Mouse (Mus musculus) E14TG2a.4 (cell line): ENCODE data around the gene Rps8.

Experiments
- H3K27me3 ChIP-seq: 2 replicates; pipeline ENCODE4 v1.6.1; 2014; ENCODE audit warnings: low read length, control low read depth; ENCODE audit not compliant: insufficient read depth
- H3K36me3 ChIP-seq: 2 replicates; pipeline ENCODE4 v1.6.1; 2014; ENCODE audit warnings: low read length, control low read depth; ENCODE audit not compliant: insufficient read depth
- H3K4me1 ChIP-seq: replicated peaks from 2 replicates; pipeline ENCODE4 v1.6.1; 2014; ENCODE audit warnings: low read depth, low read length, control low read depth
- H3K4me3 ChIP-seq: replicated peaks from 2 replicates; pipeline ENCODE4 v1.5.1; 2014; ENCODE audit warnings: mild to moderate bottlenecking, low read length
- H3K9me3 ChIP-seq: 2 replicates; pipeline ENCODE4 v1.6.1; 2014; ENCODE audit warnings: low read length, control low read depth
- CTCF ChIP-seq: conservative IDR thresholded peaks from 2 replicates; pipeline ENCODE4 v1.5.1; 2014; ENCODE audit warnings: low read length
- NANOG ChIP-seq: IDR thresholded peaks from 2 replicates; pipeline ENCODE4 v1.6.1; 2014; ENCODE audit warnings: borderline replicate concordance, low read length, mixed read lengths
- POU5F1 ChIP-seq: IDR thresholded peaks from 2 replicates; pipeline ENCODE4 v1.6.1; 2014; ENCODE audit warnings: low read length, borderline replicate concordance

The Rps8 gene

GRCm38 (mm10) chr4:117110985-117111384, 45.1 kb downstream of the Rps8 start:
- Histone ChIP-seq H3K4me3 (no peak overlapping the region; the same call in 1 of the 2 replicates), H3K36me3 (peaks cover 98% of the 10 kb centered on the region), H3K9me3 (no peaks in the 10 kb centered on the region), H3K27me3 (no peaks in the 10 kb centered on the region), H3K4me1 (peaks cover 68% of the 10 kb centered on the region)
- TF ChIP-seq CTCF (no peak), POU5F1 (no peak), NANOG (no peak)

GRCm38 (mm10) chr4:117110249-117110648, 45.8 kb downstream of the Rps8 start:
- Histone ChIP-seq H3K4me1 (peaks cover 75% of the 10 kb centered on the region), H3K36me3 (peaks cover 98% of the 10 kb centered on the region), H3K9me3 (no peaks in the 10 kb centered on the region), H3K27me3 (no peaks in the 10 kb centered on the region), H3K4me3 (peak overlapping the region; percentile 73)
- TF ChIP-seq NANOG, result no peak
- TF ChIP-seq CTCF, result no peak
- no peak for TF ChIP-seq POU5F1

GRCm38 (mm10) chr4:117109330-117109729, 46.7 kb downstream of the Rps8 start:
- peaks cover 98% of the 10 kb centered on the region for H3K36me3 ChIP-seq
- TF ChIP-seq NANOG, result no peak
- no peak for TF ChIP-seq CTCF
- TF ChIP-seq POU5F1, result no peak
- no peaks in the 10 kb centered on the region for H3K9me3 ChIP-seq
- H3K4me3 ChIP-seq, result peak overlapping the region; percentile 73
- H3K27me3 ChIP-seq, result no peaks in the 10 kb centered on the region
- peaks cover 79% of the 10 kb centered on the region for H3K4me1 ChIP-seq

DNA sequence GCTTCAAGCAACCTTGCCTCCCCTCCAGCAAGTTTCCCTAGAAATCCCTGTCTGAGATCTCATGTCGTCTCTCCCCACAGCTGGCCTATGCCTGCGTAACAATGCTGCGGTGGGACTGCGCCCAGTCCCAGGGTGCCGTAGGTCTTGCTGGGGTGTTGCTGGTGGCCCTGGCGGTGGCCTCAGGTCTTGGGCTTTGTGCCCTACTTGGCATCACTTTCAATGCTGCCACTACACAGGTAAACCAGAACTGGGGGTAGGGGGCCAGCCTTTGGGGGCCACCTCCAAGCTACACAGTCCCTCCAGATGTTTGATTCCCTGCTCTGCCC, 47.6 kb downstream of the Rps8 start:
- Histone ChIP-seq H3K4me1 (peaks cover 80% of the 10 kb centered on the region), H3K27me3 (no peaks in the 10 kb centered on the region), H3K36me3 (peaks cover 98% of the 10 kb centered on the region), H3K9me3 (no peaks in the 10 kb centered on the region), H3K4me3 (peak overlapping the region; percentile 73)
- no peak for TF ChIP-seq POU5F1
- no peak for TF ChIP-seq NANOG
- no peak for TF ChIP-seq CTCF

GRCm38 (mm10) chr4:117107813-117108523, 48.1 kb downstream of the Rps8 start:
- Histone ChIP-seq H3K9me3 (no peaks in the 10 kb centered on the region), H3K4me1 (peaks cover 80% of the 10 kb centered on the region), H3K27me3 (no peaks in the 10 kb centered on the region), H3K36me3 (peaks cover 98% of the 10 kb centered on the region), H3K4me3 (peak overlapping the region; percentile 73)
- TF ChIP-seq POU5F1 (no peak), NANOG (no peak), CTCF (no peak)

GRCm38 (mm10) chr4:117105127-117105526, 50.9 kb downstream of the Rps8 start:
- H3K36me3 ChIP-seq, result peaks cover 100% of the 10 kb centered on the region
- peak overlapping the region; percentile 52 for H3K4me3 ChIP-seq
- no peak for TF ChIP-seq CTCF
- TF ChIP-seq POU5F1, result no peak
- no peak for TF ChIP-seq NANOG
- H3K27me3 ChIP-seq, result no peaks in the 10 kb centered on the region
- H3K9me3 ChIP-seq, result no peaks in the 10 kb centered on the region
- peaks cover 97% of the 10 kb centered on the region for H3K4me1 ChIP-seq

DNA sequence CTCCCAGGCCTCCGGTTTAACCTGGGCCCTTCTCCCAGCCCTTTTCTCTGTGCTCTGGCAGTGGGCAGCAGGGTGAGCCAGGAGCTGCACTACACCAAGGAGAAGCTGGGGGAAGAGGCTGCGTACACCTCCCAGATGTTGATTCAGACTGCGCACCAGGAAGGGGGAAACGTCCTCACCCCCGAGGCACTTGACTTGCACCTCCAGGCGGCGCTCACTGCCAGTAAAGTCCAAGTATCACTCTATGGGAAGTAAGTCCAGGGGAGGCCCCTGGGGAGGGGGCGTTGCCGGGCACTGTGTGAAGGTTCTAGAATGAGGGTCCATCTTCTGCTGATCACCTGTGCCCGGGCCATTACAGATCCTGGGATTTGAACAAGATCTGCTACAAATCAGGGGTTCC, 51.4 kb downstream of the Rps8 start:
- peaks cover 100% of the 10 kb centered on the region for H3K36me3 ChIP-seq
- no peaks in the 10 kb centered on the region for H3K27me3 ChIP-seq
- TF ChIP-seq NANOG (no peak), CTCF (peak; percentile 23; the same call in 1 of the 2 replicates), POU5F1 (no peak)
- no peaks in the 10 kb centered on the region for H3K9me3 ChIP-seq
- peaks cover 97% of the 10 kb centered on the region for H3K4me1 ChIP-seq
- peak overlapping the region; percentile 52 for H3K4me3 ChIP-seq
